Mouse (Mus musculus) hindbrain, embryonic 16.5 days (tissue): ENCODE results near the gene Cfap100. TPM values are rescaled to one million over a fixed set of nuclear protein-coding genes. Genes with fewer than 3 reads are reported as not detected.

ENCODE experiments used
- ATAC-seq: fragments of 200-750 bp; cut with Nextera tagmentation; 2 replicates; pipeline ENCODE4 v1.8.0; 2017; ENCODE audit warnings: moderate TSS enrichment, moderate library complexity
- H3K27ac ChIP-seq: fragments of 300-500 bp; sonication (generic); 2 replicates; pipeline ENCODE4 v1.5.1; 2014; ENCODE audit warnings: low read depth, mild to moderate bottlenecking, control low read depth, low read length, moderate library complexity
- H3K27me3 ChIP-seq: fragments of 300-500 bp; sonication (generic); replicated peaks from 2 replicates; pipeline ENCODE4 v1.6.1; 2014; ENCODE audit warnings: low read length; ENCODE audit not compliant: control insufficient read depth, insufficient read depth
- H3K36me3 ChIP-seq: fragments of 300-500 bp; sonication (generic); 2 replicates; pipeline ENCODE4 v1.6.1; 2014; ENCODE audit warnings: mild to moderate bottlenecking, low read length, moderate library complexity, mixed read lengths; ENCODE audit not compliant: control insufficient read depth, insufficient read depth
- H3K4me1 ChIP-seq: fragments of 300-500 bp; sonication (generic); 2 replicates; pipeline ENCODE4 v1.6.1; 2014; ENCODE audit warnings: low read depth, low read length; ENCODE audit not compliant: control insufficient read depth, insufficient read depth
- H3K4me2 ChIP-seq: fragments of 300-500 bp; sonication (generic); 2 replicates; pipeline ENCODE4 v1.6.1; 2014; ENCODE audit warnings: mild to moderate bottlenecking, low read length, control low read depth, moderate library complexity
- H3K4me3 ChIP-seq: fragments of 300-500 bp; sonication (generic); 2 replicates; pipeline ENCODE4 v1.5.1; 2014; ENCODE audit warnings: mild to moderate bottlenecking, low read length, control low read depth, moderate library complexity
- H3K9ac ChIP-seq: fragments of 300-500 bp; sonication (generic); 2 replicates; pipeline ENCODE4 v1.6.1; 2014; ENCODE audit warnings: low read depth, mild to moderate bottlenecking, control low read depth, low read length, moderate library complexity
- H3K9me3 ChIP-seq: fragments of 300-500 bp; sonication (generic); 2 replicates; pipeline ENCODE4 v1.6.1; 2014; ENCODE audit warnings: mild to moderate bottlenecking, low read length, moderate library complexity; ENCODE audit not compliant: control insufficient read depth
- WGBS: fragments of 180-500 bp; shearing (Covaris S2); extraction: QIAGEN DNeasy Blood & Tissue Kit; methylation state at CpG from one replicate; pipeline ENCODE4 v1.1.7; 2014; 5-methylcytosine and 5-hydroxymethylcytosine counted together
- polyA plus RNA-seq: library from polyadenylated mRNA; unstranded; fragments of >200 nt; fragmentation: Nextera tagmentation; extraction: Ambion mirVana; gene quantifications from 2 replicates; pipeline ENCODE4 v1.2.1, GENCODE M21; 2015

The Cfap100 gene
- polyA plus RNA-seq, 1 experiment from 2014 or later: 10.3 TPM

DNA sequence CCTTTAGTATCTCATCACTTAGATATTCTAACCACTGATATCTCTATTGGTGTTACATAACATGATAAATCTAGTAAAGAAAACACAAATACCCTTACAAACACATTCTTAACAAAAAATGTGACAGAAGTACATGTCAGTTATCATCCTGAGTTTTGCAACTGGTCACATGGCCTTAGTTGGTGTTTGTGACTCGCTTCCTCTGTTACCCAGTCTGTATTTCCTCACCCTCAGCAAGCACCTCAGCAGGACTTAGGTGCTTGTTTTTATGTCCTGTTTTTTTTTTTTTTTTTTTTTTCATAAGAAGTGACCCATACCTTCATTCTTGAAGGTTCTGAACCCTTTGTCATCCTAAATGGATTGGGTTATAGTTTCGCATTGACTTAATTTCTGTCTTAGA is 50.9 kb downstream of the Cfap100 start:
- peaks cover 70% of the 10 kb centered on the region for H3K36me3 ChIP-seq
- 97% methylated on average over 2 of the region's 2 CpGs for WGBS
- no peak overlapping the region for H3K9ac ChIP-seq
- no peak overlapping the region for H3K27ac ChIP-seq
- H3K4me1 ChIP-seq: peaks cover under 1% of the 10 kb centered on the region
- H3K4me2 ChIP-seq: no peak overlapping the region
- ATAC-seq: no peak
- H3K27me3 ChIP-seq: no peaks in the 10 kb centered on the region
- no peak overlapping the region for H3K4me3 ChIP-seq
- no peaks in the 10 kb centered on the region for H3K9me3 ChIP-seq

DNA sequence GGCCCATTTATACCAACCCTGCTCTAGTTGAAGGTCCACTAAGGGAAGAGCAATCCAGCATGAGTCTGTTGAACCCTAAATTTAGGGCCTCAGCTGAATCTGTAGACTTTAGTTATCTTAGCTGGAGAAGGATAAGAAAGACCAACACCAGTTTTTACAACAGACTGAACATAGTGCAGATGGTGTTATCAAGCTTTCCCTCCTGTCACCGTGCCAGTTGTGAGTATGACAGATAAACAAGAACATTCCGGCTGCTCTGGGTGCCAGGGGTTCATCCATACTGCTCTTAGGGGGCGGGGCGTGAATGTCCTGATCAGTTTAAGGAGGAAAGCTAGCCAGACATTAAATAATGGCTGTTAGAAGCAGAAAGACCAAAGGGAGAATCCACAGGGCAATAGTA is 54.0 kb downstream of the Cfap100 start:
- no peaks in the 10 kb centered on the region for H3K27me3 ChIP-seq
- WGBS: 96% methylated on average over 4 of the region's 4 CpGs
- H3K4me1 ChIP-seq: peaks cover 19% of the 10 kb centered on the region
- H3K36me3 ChIP-seq: peaks cover 46% of the 10 kb centered on the region
- no peak overlapping the region for H3K4me2 ChIP-seq
- no peak overlapping the region for H3K4me3 ChIP-seq
- no peak overlapping the region for H3K9ac ChIP-seq
- ATAC-seq: no peak
- no peak overlapping the region for H3K27ac ChIP-seq
- no peaks in the 10 kb centered on the region for H3K9me3 ChIP-seq

DNA sequence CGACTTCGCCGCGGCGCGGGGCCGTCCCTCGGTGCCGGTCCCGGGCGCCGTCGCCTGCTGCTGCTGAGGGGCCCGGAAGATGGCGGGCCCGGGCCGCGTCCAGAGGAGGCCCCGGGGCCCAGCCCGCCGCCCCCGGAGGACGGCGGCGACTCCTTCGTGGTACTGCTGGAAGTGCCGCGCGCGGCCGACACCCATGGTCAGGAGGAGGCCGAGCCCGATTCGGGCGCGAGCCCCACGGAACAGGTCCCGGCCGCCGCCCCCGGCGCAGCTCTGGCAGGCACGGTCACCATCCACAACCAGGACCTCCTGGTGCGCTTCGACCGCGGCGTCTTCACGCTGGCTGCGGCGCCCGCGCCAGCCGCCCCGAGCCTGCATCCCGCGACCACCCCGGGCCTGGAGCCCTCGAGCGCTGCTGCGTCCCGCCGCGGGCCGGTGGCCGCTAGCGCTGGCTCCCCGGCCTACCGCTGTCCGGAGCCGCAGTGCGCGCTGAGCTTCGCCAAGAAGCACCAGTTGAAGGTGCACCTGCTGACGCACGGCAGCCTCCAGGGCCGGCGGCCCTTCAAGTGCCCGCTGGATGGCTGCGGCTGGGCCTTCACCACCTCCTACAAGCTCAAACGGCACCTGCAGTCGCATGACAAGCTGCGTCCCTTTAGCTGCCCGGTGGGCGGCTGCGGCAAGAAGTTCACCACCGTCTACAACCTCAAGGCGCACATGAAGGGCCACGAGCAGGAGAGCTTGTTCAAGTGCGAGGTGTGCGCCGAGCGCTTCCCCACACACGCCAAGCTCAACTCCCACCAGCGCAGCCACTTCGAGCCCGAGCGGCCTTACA is 58.7 kb downstream of the Cfap100 start:
- peaks cover 13% of the 10 kb centered on the region for H3K36me3 ChIP-seq
- H3K4me3 ChIP-seq: peak overlapping the region; percentile 91
- H3K27me3 ChIP-seq: no peaks in the 10 kb centered on the region
- under 1% methylated on average over 70 of the region's 98 CpGs for WGBS
- peak; percentile 83 for ATAC-seq
- H3K9me3 ChIP-seq: no peaks in the 10 kb centered on the region
- peak overlapping the region; percentile 90 for H3K27ac ChIP-seq
- peak overlapping the region; percentile 89 for H3K4me2 ChIP-seq
- peaks cover 19% of the 10 kb centered on the region for H3K4me1 ChIP-seq
- H3K9ac ChIP-seq: peak overlapping the region; percentile 92

DNA sequence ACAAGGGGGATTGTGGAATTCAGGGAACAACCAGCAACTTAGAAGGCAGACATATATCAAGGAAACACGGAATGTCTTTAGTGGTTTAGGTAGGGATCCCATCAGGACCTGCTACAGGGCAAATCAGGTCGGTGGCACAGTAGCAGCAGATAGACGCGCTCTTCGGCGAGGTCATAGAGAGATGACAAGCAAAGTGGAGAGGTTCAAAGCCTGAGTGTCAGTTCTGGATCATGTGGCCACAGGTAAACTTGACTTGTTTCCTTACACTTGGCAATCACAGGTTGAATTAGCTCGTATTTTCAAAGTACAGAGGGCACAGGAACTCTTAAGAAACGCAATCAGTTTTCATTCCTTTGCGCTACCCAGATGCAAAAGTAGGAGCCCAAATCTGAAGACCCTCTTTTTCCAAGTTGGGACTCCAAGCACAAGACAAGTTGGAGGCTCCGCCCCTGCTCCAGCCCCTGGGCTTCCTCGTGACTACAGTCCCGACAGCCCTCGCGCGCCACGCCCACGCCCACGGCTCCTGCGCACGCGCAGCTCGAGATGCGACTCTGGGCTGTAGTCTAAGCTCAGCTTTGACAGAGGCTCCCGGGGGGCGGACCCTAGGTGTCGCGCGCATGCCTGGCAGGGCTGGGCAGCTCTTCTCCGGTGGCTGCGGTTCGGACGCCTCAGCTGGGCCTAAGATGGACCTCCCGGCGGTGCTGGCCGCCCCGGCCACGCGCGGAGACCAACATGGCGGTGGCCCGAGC is 59.4 kb downstream of the Cfap100 start, which contains the start of gene Zxdc:
Gene Zxdc (plus strand): TSS at position 517 of the 749 bp plus-strand sequence.
- Histone ChIP-seq H3K27ac (peak within 1 kb of the TSS; percentile 90), H3K4me1 (peaks cover 19% of the 10 kb centered on the region), H3K9me3 (no peaks in the 10 kb centered on the region), H3K4me3 (peak within 1 kb of the TSS; percentile 91), H3K36me3 (peaks cover 7% of the 10 kb centered on the region), H3K27me3 (no peaks in the 10 kb centered on the region), H3K9ac (peak within 1 kb of the TSS; percentile 92), H3K4me2 (peak within 1 kb of the TSS; percentile 89)
- WGBS: 6% methylated on average over 41 of the region's 41 CpGs
- ATAC-seq: peak; percentile 99

DNA sequence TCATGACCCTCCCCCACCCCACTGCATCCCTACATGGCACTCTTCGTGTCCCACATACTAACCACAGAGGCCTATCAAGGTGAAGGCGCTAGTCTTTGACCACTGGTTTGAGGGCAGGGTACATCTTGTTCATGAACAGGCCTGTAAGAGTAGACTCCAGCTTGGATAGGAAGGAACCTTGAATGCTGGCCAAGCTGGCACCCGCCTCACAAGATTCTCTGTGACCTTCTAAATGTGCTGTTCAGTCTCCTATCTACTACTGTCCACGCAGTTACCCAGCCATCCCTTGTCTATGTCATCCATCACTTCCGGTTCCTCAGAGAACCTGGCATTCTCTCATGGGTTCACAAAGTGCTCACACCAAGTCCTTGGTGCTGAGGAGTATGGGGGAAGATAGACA is 65.3 kb downstream of the Cfap100 start:
- Histone ChIP-seq H3K36me3 (no peaks in the 10 kb centered on the region), H3K9me3 (no peaks in the 10 kb centered on the region), H3K27ac (no peak overlapping the region), H3K27me3 (no peaks in the 10 kb centered on the region), H3K9ac (no peak overlapping the region), H3K4me3 (no peak overlapping the region), H3K4me1 (peaks cover 8% of the 10 kb centered on the region), H3K4me2 (no peak overlapping the region)
- 87% methylated on average over 5 of the region's 5 CpGs for WGBS
- ATAC-seq: no peak

DNA sequence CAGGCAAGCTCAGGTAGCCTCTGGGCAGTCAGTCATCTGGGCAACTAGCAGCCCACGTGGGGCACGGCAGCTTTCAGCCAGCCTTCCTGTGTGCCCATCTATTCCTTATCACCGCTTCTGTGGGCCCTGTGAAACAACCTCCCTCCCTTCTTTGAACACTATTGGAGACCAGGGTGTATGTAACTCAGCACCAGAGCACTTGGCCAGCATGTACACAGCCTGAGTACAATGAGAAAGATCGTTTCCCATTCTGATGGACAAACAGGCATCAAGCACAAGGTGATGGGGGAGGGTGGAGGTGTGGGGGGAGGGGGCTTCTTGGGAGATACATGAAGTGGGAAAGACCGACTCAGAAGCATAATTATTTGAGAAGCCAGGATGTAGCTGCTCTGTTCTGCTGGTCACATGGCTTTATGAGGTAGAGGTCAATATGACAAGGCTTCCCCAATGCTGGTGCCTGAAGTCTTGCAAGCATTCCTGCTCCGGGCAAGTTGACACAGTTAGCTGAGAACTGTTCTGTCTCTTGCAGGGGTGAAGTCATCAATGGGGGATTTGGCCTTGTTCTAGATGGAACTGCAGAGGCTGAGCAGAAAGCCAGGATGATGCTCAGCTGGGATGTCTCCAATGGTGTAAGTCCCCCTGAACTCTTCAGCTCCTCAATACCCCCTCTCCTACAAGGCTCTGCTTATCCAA is 67.5 kb downstream of the Cfap100 start:
- no peak overlapping the region for H3K27ac ChIP-seq
- WGBS: 87% methylated on average over 6 of the region's 6 CpGs
- no peak for ATAC-seq
- no peak overlapping the region for H3K9ac ChIP-seq
- no peaks in the 10 kb centered on the region for H3K27me3 ChIP-seq
- no peaks in the 10 kb centered on the region for H3K36me3 ChIP-seq
- peaks cover 8% of the 10 kb centered on the region for H3K4me1 ChIP-seq
- no peak overlapping the region for H3K4me3 ChIP-seq
- no peaks in the 10 kb centered on the region for H3K9me3 ChIP-seq
- no peak overlapping the region for H3K4me2 ChIP-seq

DNA sequence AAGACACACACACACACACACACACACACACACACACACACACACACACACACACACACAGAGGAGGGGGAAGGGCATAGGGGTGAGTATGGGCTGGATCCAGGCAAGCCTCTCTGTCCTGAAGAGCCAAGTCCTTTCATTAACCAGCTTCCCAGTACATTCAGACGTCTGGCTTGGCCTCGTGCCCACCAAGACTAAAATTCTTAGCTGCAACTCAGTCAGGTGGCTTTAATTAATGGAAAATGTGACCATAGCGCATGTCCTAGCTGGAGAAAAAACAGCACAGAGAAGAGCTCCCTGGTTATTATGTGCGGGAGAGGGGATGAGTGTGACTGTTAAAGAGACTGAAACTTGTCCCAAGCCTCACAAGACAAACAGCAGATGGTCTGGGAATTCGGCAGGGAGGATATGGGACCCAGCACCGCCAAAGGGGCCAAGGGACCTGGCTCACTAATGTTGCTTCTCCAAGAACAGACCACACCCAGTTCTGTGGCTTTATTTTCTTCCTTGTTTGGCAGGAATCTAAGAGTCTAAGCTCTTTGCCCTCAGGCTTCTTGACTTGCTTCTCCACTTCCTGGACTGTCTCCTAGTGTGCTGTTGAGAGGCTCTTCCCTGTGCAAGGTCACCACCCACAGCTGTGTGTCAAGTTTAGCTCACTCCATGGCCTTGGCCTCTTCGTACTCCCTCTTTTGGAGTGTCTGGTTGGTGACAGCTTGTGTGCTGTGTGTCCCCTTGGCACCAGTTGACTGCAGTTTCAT is 68.4 kb downstream of the Cfap100 start:
- Histone ChIP-seq H3K9me3 (no peaks in the 10 kb centered on the region), H3K4me1 (peaks cover 8% of the 10 kb centered on the region), H3K27me3 (no peaks in the 10 kb centered on the region), H3K27ac (peak overlapping the region; percentile 36; the same call in 1 of the 2 replicates), H3K4me2 (no peak overlapping the region), H3K9ac (no peak overlapping the region), H3K4me3 (no peak overlapping the region), H3K36me3 (no peaks in the 10 kb centered on the region)
- ATAC-seq: peak; percentile 67; the same call in 1 of the 2 replicates
- 52% methylated on average over 7 of the region's 7 CpGs for WGBS

DNA sequence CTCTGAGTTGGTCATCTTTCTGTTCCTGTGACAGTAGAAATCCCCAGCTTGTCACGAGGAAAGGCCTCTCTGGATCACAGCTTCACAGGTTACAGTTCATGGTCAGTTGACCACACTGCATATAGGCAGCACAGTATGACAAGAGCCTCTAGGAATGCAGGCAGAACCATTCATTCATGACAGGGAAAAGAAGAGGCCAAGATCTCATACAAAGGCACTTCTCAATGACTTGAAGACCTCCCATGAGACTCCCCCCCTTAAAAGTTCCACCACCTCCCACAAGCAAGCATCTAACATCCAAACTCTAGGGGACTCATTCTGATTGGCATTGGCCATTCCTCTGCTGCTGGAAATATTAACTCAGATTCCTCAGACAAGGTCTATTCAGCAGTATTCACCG is 69.2 kb downstream of the Cfap100 start:
- Histone ChIP-seq H3K4me3 (no peak overlapping the region), H3K27ac (no peak overlapping the region), H3K36me3 (no peaks in the 10 kb centered on the region), H3K4me1 (peaks cover 8% of the 10 kb centered on the region), H3K9ac (no peak overlapping the region), H3K27me3 (no peaks in the 10 kb centered on the region), H3K4me2 (no peak overlapping the region), H3K9me3 (no peaks in the 10 kb centered on the region)
- 49% methylated on average over 2 of the region's 2 CpGs for WGBS
- no peak for ATAC-seq
